Mouse (Mus musculus) activated CD4-positive, CD25-positive, alpha-beta regulatory T cell, adult 4 months (primary cell): ENCODE measurements around the gene Dusp1. TPM values are rescaled to one million over a fixed set of nuclear protein-coding genes. Genes with fewer than 3 reads are reported as not detected.

Source experiments
- ATAC-seq: one replicate; pipeline ENCODE4 v1.8.0; 2017
- polyA plus RNA-seq, 2 experiments: library from polyadenylated mRNA; unstranded; fragments of 100-300 nt; shearing (Covaris generic); gene quantifications; one replicate each; pipeline ENCODE4 v1.2.1; 2017

The Dusp1 gene
- polyA plus RNA-seq, 2 experiments from 2014 or later, result 25.1 to 28.8 TPM

- no peak for ATAC-seq
Measured at GRCm38 (mm10) chr17:26458049-26458448, 103.9 kb downstream of the Dusp1 start.

DNA sequence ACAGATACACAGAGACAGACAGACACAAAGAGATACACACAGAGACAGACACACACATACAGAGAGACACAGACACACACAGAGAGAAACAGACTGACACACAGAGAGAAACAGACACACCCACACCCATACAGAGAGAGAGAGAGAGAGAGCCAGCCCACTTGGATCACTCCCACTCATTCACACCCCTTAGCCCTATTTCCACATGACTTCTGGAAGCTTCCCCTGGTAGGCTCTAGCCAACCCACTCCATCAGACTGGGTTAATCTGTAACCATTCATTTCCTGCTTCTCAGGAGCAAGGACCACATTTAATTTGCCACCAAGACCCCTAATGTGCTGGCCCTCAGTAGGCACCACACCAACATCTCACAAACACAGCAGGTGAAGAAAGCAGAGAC lies 104.4 kb downstream of the Dusp1 start:
- ATAC-seq, result no peak

Other genes with a start within 250 kb of the Dusp1 start
- under 1 TPM; 0.33 to 0.57 TPM for gene Neurl1b, start 147.3 kb downstream of the Dusp1 start, polyA plus RNA-seq
- 10 to 100 TPM; 39.5 to 45.7 TPM for gene Ergic1, start 639 bp downstream of the Dusp1 start, polyA plus RNA-seq
- 100 to 1,000 TPM; 391 to 437 TPM for gene Atp6v0e, start 101.1 kb upstream of the Dusp1 start, polyA plus RNA-seq
- 10 to 100 TPM; 31.2 to 37.5 TPM for gene Crebrf, start 153.5 kb upstream of the Dusp1 start, polyA plus RNA-seq
- 10 to 100 TPM; 32.6 to 41.1 TPM for gene Bnip1, start 218.9 kb upstream of the Dusp1 start, polyA plus RNA-seq